Mouse (Mus musculus): ENCODE measurements around the gene Tmprss2.

The Tmprss2 gene

GRCm38 (mm10) chr16:97610939-97611338 lies at the start of gene Tmprss2:
Gene Tmprss2 (minus strand): TSS chr16:97611195.
- DNase-seq (ENCODE audit: low spot score in 2 of 2): no peak

- DNase-seq (ENCODE audit: low spot score in 2 of 2): no peak
Observed at GRCm38 (mm10) chr16:97659225-97659658, 48.2 kb upstream of the Tmprss2 start.

GRCm38 (mm10) chr16:97658481-97658880 lies 47.5 kb upstream of the Tmprss2 start:
- DNase-seq (ENCODE audit: low spot score in 2 of 2): no peak

GRCm38 (mm10) chr16:97655800-97656199 lies 44.8 kb upstream of the Tmprss2 start:
- DNase-seq (ENCODE audit: low spot score in 2 of 2): no peak

GRCm38 (mm10) chr16:97649522-97650188 lies 38.7 kb upstream of the Tmprss2 start:
- no peak for DNase-seq (ENCODE audit: low spot score in 2 of 2)

GRCm38 (mm10) chr16:97644681-97645080 lies 33.7 kb upstream of the Tmprss2 start:
- DNase-seq (ENCODE audit: low spot score in 2 of 2): no peak

- DNase-seq (ENCODE audit: low spot score in 2 of 2): no peak
Observed at GRCm38 (mm10) chr16:97639630-97640029, 28.6 kb upstream of the Tmprss2 start.

- DNase-seq (ENCODE audit: low spot score in 2 of 2): no peak
Observed at GRCm38 (mm10) chr16:97632880-97633484, 22.0 kb upstream of the Tmprss2 start.

- no peak for DNase-seq (ENCODE audit: low spot score in 2 of 2)
Observed at GRCm38 (mm10) chr16:97623166-97623565, 12.2 kb upstream of the Tmprss2 start.

GRCm38 (mm10) chr16:97622383-97622889 lies 11.4 kb upstream of the Tmprss2 start:
- no peak for DNase-seq (ENCODE audit: low spot score in 2 of 2)

GRCm38 (mm10) chr16:97618285-97618684 lies 7.3 kb upstream of the Tmprss2 start:
- DNase-seq (ENCODE audit: low spot score in 2 of 2): no peak

GRCm38 (mm10) chr16:97612009-97612408 lies 1.0 kb upstream of the Tmprss2 start:
- no peak for DNase-seq (ENCODE audit: low spot score in 2 of 2)

GRCm38 (mm10) chr16:97610246-97610645 lies 749 bp downstream of the Tmprss2 start:
- no peak for DNase-seq (ENCODE audit: low spot score in 2 of 2)

GRCm38 (mm10) chr16:97609676-97610075 lies 1.3 kb downstream of the Tmprss2 start:
- DNase-seq (ENCODE audit: low spot score in 2 of 2): no peak

GRCm38 (mm10) chr16:97607956-97608355 lies 3.0 kb downstream of the Tmprss2 start:
- DNase-seq (ENCODE audit: low spot score in 2 of 2): no peak

GRCm38 (mm10) chr16:97606829-97607228 lies 4.2 kb downstream of the Tmprss2 start:
- no peak for DNase-seq (ENCODE audit: low spot score in 2 of 2)

- no peak for DNase-seq (ENCODE audit: low spot score in 2 of 2)
Observed at GRCm38 (mm10) chr16:97605957-97606721, 4.9 kb downstream of the Tmprss2 start.

GRCm38 (mm10) chr16:97602256-97602655 lies 8.7 kb downstream of the Tmprss2 start:
- DNase-seq (ENCODE audit: low spot score in 2 of 2): no peak

- DNase-seq (ENCODE audit: low spot score in 2 of 2): no peak
Observed at GRCm38 (mm10) chr16:97600591-97600990, 10.4 kb downstream of the Tmprss2 start.

GRCm38 (mm10) chr16:97598046-97598445 lies 12.9 kb downstream of the Tmprss2 start:
- no peak for DNase-seq (ENCODE audit: low spot score in 2 of 2)

GRCm38 (mm10) chr16:97593816-97594509 lies 17.0 kb downstream of the Tmprss2 start:
- no peak for DNase-seq (ENCODE audit: low spot score in 2 of 2)

GRCm38 (mm10) chr16:97593057-97593456 lies 17.9 kb downstream of the Tmprss2 start:
- DNase-seq (ENCODE audit: low spot score in 2 of 2): peak; percentile 41 to 80
